Mouse (Mus musculus) thymus, postnatal 36 days (tissue): ENCODE data around the gene Nostrin.

ENCODE experiments used
- DNase-seq, 2 experiments: peaks; one replicate each; pipeline ENCODE4 v3.0.0; 2022; ENCODE audit warnings: mixed read lengths in 2 of 2

Gene Nostrin

GRCm38 (mm10) chr2:69129425-69130210, 6.0 kb upstream of the Nostrin start:
- no peak for DNase-seq

DNA sequence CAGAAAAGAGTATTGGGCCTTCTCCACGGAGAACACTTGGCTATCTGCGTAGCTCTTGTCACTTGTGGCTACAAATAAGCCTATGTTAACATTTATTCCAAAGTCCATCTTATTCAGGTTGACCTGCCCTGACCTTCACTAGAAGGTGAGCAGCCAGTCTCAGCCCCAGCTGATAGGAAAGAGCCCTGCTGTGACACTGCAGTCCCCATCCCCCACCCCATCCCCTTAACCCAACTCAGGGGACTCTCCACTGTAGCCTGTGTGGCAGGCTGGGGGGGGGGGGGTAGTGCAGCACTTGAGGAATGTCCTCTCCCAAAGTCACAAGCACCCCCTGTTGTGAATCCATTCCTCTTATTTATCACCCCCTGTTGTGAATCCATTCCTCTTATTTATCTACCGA, 3.6 kb upstream of the Nostrin start:
- no peak for DNase-seq

DNA sequence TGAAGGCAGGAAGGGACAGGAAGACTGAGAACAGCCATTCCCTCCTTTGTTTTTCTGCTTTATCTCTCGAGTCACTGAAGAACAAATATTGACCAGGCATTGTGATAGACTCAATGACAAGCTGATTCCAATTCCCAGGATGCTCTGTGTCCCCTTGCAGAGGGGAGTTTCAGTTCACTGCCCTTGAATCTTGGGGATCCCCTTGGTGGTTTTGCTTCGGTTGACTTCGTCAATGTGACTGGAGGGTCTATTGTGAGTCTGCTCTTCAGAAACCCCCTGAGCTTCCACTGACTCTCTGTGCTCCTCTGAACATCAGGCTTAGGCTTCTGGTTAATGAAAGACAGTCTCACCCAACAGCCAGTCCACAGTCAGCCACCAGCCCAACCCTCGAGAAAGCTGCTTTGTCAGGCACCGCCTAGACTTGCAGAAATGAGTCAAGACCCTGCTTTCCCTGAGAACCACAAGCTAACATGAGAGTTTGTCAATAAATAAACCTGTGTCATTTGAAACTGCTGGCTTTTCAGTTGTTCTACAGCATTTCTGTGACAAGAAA, 3.0 kb upstream of the Nostrin start:
- no peak for DNase-seq

DNA sequence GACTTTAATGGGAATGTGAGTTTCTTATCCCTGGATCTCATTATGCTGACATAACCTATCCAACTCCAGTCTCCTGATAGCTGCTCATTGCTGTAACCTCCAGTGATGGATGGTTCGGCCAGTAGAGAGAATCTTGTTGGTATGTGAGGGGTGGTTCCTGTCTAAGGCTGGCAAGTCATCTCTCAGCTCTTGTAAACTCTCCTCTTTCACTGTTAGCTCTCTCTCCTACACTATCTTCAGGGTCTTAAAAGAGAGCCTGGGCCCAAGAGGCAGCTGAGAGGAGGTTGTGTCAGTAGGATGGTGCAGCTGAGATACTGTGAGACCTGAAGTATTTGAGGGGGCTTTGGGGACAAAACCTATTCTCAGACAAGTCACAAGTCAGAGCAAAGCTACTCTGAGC, 1.4 kb upstream of the Nostrin start:
- DNase-seq = no peak

DNA sequence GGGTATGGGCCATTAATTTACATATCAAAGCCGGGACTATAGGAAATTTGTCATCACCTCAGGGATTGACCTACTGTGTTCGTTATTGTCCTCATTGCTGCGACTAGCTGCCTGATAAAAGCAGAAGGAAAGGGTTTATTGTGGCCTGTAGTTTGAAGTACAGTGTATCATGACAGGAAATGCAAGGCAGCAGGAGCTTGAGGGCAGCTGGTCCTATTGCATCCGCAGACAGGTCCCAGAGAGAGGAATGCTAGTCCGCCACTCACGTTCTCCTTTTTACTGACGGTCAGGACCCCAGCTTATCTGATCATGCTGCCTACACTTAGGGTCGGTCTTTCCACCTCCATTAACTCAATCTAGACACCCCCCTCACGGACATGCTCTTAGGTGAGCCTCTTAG, 663 bp upstream of the Nostrin start:
- DNase-seq = no peak

DNA sequence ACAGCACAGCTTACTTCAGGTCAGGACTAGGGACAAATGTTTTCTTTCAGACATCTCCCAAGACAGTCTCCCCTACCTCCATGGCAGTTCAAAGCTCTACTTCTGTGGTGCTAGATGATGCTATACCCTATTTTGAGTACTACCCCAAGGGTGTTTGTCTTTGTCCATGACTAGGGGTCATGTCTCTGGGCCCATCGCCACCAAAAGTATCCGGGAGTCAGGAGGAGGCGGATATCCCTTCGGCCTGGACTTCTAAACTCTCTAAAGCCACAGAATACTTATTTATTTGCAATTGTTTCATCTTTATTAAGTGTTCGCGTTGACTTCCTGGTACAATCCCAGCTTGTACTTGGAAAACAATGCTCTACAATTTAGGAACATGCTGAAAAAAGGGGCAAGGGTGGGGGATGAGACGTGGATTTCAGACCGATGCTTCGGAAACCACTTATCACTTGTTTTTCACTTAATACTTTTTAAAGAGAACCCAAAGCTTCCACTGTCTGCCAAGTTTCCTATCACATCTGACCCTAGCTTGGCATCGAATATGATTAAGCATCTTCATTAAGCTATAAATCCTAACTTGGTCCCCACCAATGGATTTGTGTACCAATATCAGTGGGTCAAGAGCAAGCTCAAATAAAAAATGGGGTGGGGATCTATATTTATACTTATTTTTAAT, 1.9 kb downstream of the Nostrin start:
- no peak for DNase-seq

- no peak for DNase-seq
Measured at GRCm38 (mm10) chr2:69138759-69139158, 3.2 kb downstream of the Nostrin start.

GRCm38 (mm10) chr2:69140215-69140614, 4.6 kb downstream of the Nostrin start:
- no peak for DNase-seq

DNA sequence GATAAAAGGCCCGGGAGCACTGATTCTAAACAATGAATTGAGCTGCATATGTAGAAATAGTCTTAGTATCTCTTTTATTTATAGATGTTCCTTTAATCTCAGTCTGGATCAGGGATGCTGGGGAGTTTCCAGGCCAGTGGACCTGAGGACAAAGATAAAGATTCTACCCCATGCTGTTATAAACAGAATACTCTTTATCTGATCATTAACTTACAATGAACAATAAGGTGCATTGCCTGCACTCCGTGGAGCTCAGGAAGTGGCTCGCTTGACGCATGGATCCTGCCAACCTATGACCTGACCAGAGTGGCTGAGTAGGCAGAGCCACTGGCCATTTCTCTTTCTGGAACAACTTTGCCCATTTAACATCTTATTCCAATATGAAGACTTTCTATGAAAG, 5.2 kb downstream of the Nostrin start:
- DNase-seq = no peak

- DNase-seq = no peak
Measured at GRCm38 (mm10) chr2:69148691-69149090, 13.1 kb downstream of the Nostrin start.

DNA sequence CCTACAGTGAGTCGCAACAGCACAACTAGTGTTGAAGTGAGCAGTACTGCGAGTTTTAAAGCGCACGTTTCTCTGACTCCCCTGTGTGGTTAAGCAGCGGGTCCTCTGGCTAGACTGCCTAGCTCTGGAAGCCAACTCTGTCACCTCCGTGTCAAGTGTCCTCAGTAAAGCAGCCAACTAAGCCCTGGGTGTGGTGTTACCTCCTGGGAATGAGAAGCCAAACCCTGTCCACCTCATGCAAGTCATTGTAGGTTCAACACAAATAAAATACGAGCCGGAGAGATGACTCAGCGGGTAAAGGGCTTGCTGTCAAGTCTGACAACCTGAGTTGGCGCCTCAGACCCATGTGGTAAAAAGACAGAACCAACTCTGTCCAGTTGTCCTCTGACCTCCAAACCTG, 13.6 kb downstream of the Nostrin start:
- DNase-seq = no peak

GRCm38 (mm10) chr2:69150841-69151240, 15.2 kb downstream of the Nostrin start:
- DNase-seq = no peak

- DNase-seq = no peak
Measured at GRCm38 (mm10) chr2:69155861-69156260, 20.3 kb downstream of the Nostrin start.

GRCm38 (mm10) chr2:69156283-69156682, 20.7 kb downstream of the Nostrin start:
- no peak for DNase-seq

DNA sequence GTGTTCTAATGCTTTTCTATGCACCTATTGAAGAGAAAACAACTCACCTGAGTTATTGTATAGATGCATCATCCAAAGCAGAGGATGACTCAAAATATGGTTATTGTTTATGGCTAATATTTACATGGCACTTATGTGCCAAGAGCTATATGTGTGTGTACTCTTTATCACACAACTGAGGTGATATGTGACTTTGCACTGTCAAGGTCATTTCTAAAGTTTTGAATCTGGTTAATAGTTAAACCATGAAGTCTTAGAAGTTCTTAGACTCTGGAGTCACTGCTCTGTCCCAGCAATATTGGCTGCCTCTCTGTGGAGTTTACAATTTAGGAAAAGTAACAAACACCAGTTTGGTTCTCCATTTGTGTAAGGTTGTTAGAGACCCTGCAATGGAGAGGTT, 23.3 kb downstream of the Nostrin start:
- DNase-seq = no peak

- no peak for DNase-seq
Measured at GRCm38 (mm10) chr2:69170395-69171077, 34.9 kb downstream of the Nostrin start.

DNA sequence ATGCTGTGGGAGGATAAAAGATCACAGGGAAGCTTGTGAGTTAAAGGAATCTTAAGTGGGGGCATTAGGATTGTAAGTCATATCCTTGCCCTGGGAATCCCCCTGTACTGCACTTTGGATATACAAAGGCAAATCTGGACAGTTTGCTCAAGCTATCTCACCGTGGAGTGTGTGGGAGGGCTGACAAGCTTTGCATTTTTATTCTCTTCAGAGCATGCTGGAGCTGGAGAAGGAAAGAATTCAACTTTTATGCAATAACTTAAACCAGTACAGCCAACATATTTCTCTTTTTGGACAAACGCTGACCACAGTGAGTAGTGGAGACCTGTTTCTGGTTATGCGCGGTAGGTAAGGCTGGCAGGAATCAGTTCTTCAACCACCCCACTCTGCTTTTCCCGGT, 39.7 kb downstream of the Nostrin start:
- DNase-seq = no peak

DNA sequence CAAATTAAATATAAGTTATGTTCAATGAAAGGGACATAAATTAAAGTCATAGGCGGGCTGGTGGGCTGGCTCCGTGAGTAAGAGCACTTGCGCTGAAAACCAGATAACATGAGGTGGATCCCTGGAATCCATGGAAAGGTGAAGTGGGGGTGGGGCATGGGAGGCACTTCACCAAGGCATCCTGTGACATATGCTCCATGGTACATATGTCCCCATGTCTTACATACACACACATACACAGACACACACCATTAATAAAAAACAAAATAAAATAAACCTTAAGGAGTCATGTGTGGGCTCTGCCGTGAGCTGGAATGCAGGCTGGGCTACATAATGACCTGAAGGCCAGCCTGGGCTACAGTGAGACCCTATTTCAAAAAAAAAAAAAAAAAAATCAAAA, 44.1 kb downstream of the Nostrin start:
- DNase-seq = no peak

GRCm38 (mm10) chr2:69187990-69188389, 52.4 kb downstream of the Nostrin start:
- DNase-seq = no peak

DNA sequence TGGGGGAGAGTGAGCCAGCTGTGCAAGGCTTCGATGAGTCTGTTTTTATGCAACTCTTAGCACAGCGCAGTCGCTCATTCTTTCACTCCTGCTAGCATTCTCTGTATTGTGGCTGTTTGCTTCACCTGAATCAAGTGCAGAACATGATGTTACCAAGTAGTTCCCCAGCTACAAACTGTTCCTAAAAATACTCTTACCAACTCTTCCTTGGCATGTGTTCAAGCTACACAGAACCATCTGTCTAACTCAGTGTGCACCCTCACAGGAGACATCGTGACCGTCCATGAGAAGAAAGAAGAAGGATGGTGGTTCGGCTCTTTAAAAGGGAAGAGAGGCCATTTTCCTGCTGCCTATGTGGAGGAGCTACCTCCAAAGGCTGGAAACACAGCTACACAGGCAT, 53.1 kb downstream of the Nostrin start:
- DNase-seq = no peak

DNA sequence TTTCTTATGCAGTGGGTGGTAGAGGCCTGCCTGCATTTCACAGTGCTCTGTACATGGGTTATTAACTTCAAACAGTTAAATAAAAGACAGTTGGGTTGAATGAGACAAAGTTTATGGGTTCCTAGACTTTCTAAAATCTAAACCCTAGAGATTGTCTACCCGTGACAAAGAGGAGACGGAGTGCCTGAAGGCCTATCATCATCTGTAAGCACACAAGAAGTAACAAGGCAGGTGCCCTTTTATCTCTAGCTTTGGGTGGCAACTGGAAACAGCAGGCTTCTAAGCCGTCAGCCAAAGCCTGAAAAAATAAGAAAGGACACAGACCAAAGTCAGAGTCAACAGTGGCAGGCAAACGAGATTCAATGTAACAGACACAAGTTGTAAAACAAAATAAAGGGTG, 53.6 kb downstream of the Nostrin start:
- DNase-seq = no peak

DNA sequence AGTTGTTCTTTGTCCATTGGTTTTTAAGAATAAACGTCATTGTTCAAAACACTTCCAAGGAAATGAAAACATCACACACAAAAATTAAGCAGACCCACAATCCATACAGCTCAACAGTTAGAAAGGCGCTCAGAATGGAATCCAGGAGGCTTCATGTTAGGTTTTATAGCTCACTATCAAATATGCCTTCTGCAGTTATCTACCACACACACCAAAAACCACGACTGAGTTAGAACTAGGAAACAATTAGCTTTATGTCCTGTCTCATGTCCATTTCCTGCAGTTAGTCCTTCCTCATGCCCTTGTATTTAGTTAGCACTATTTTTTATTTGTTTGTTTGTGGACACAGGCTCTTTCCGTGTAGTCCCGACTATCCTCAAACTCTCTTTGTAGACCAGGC, 55.5 kb downstream of the Nostrin start:
- DNase-seq = no peak

DNA sequence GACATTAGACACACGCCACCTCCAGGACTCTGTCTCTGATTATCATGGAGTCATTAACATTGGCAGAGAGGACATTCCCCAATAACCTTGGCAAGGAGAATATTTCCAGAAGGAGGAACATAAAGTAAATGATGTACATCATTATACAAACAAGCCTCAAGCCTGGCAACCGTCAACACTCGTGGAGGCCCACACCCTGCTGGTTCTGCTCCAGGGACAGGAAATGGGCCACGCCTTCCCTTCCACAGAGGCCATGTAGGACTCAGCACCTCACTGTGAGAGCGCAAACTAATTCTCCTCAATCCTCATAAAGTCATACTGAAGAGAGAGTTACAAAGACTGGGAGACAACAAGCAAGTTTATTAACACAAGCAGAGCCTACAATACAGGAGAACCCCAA, 58.0 kb downstream of the Nostrin start:
- DNase-seq = no peak

- DNase-seq = no peak
Measured at GRCm38 (mm10) chr2:69205185-69205584, 69.6 kb downstream of the Nostrin start.
